Mouse (Mus musculus): Measurements from ENCODE around the gene Mst1.

GRCm38 (mm10) chr9:108110160-108110559 is 29.9 kb downstream of the Mst1 start:
- TF ChIP-seq POLR2A (IDR thresholded peaks at IDR 0.05; ENCODE audit: borderline replicate concordance, extremely low read depth, insufficient read depth, insufficient read length, poor library complexity, severe bottlenecking): no peak
- no peak for TF ChIP-seq CTCF (IDR thresholded peaks at IDR 0.05; ENCODE audit: borderline replicate concordance, extremely low read depth, insufficient read depth, insufficient read length)

Data from brain, embryonic 14.5 days (tissue).